Mouse (Mus musculus): ENCODE measurements around the gene Acer1.

Acer1 gene

GRCm38 (mm10) chr17:56989467-56990114 lies 7.7 kb upstream of the Acer1 start:
- DNase-seq (ENCODE audit: low spot score in 2 of 2): peak in 1 of 2 experiments; percentile 51

GRCm38 (mm10) chr17:56988921-56989430 lies 7.0 kb upstream of the Acer1 start:
- DNase-seq (ENCODE audit: low spot score in 2 of 2): no peak

DNA sequence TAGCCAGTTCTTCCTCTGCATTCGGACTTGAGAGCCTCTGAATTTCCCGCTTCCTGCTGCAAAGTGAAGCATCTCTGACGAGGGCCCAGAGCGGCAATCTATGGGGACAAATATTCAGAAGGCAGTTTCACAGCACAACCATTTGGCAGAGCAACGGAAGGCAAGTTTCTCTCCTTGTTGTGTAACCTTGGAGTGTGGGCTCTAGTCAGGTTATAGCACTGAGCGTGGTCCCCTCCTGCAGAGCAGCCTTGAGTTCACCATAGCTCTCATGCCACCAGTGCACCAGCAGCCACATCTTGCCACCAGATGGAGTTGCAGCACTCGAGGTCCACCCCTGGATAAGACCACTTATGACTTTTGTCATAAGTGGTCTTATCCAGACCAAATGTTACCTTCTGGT lies 6.5 kb upstream of the Acer1 start:
- no peak for DNase-seq (ENCODE audit: low spot score in 2 of 2)

GRCm38 (mm10) chr17:56986105-56986805 lies 4.3 kb upstream of the Acer1 start:
- DNase-seq (ENCODE audit: low spot score in 2 of 2): no peak

DNA sequence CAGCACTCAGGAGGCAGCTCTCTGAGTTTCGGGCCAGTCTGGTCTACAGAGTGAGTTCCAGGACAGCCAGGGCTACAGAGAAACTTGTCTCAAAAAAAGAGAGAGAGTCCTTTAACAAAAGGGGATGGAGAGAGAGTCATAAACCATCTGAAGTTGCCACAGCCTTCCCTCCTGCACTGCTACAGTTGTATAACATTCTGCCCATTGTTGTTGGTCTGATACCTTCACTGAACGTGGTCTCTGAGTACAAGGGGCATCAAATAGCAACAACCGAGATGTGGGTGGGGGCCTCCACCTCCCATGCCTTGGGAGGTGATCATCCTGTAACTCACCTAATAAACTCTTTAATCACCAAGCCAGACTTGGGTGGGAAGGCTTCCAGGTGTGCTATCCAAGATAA lies 3.7 kb upstream of the Acer1 start:
- no peak for DNase-seq (ENCODE audit: low spot score in 2 of 2)

DNA sequence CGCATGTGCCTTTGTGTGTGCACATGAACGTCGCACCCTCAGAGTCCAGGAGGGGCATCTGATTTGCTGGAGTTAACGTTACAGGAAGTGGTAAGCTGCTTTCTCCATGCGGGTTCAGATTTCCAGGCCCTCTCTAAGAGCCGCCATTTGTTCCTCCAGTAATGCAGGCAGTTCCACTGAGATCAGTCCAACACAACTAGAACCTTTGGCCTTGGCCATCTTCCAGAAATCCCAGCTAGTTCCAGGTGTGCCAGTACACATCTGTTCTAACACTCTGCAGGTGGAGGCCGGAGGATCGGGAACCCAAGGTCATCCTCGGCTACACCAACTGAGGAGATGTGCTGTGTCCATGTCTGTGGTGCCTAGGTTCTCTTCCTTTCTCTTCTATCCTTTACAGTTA lies 3.0 kb upstream of the Acer1 start:
- DNase-seq (ENCODE audit: low spot score in 2 of 2): no peak

DNA sequence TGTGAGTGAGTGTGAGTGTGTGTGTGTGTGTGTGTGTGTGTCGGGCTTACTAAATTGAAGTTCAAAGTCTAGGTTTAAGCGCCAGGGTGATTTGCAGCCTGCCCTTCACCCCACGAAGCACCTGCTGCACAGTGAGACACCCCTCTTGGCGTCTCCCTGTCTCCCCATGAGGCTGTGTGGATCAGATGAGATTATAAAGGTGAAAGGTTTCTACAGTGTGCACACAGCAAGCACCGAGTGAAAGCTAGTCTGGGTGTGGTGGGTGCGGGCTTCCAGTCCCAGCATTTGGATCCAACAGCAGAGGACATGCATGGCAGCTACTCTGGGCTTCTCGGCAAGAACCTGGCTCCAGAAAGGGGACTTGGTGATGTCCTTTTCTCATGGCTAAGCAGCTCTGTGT lies 877 bp downstream of the Acer1 start:
- no peak for DNase-seq (ENCODE audit: low spot score in 2 of 2)

GRCm38 (mm10) chr17:56979524-56979923 lies 2.4 kb downstream of the Acer1 start:
- DNase-seq (ENCODE audit: low spot score in 2 of 2): no peak

- no peak for DNase-seq (ENCODE audit: low spot score in 2 of 2)
Observed at GRCm38 (mm10) chr17:56976531-56977390, 5.2 kb downstream of the Acer1 start.

DNA sequence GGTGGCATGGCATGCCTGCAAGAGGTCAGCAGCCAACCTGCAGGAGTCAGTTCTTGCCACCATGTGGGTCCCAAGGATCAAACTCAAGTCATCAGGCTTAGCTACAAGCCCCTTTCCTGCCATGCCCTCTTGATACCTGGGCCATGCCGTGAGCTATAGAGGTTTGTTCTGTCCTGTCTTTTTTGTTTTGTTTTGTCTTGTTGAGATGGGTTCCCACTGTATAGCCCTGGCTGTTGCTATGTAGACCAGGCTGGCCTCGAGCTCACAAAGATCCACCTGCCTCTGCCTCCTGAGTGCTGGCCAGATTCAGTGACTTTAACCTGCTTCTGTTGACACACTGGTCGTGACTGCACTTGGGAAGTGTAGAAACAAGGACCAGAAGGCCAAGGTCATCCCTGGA lies 6.5 kb downstream of the Acer1 start:
- DNase-seq (ENCODE audit: low spot score in 2 of 2): no peak

- DNase-seq (ENCODE audit: low spot score in 2 of 2): no peak
Observed at GRCm38 (mm10) chr17:56974708-56975240, 7.2 kb downstream of the Acer1 start.

DNA sequence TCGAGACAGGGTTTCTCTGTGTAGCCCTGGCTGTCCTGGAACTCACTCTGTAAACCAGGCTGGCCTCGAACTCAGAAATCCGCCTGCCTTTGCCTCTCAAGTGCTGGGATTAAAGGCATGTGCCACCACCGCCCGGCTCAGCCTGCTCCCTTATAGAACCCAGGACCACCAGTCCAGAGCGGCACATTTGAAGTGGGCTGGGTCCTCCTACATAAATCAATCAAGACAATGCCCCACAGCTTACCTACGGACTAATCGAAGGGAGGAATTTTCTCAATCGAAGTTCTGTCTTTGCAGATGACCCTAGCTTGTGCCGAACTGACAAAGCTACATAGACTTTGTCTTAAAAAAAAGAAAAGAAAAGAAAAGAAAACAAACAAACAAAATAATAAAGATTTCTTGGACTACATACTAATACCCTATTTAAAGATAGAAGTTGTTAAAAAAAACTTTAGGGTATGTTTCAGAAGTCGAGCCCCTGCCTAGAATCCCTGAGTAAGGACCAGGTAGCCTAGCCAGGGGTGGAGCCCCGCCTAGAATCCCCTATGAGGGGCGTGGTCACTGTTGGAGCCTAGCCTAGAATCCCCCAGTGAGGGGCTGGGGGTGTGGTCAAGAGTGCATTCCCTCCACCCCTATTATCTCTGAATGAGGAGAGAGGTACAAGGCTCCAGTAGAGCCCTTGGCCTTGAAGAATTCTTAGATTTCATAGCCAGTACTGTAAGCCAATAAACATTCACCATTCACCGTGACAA lies 7.8 kb downstream of the Acer1 start:
- no peak for DNase-seq (ENCODE audit: low spot score in 2 of 2)

GRCm38 (mm10) chr17:56970081-56970480 lies 11.8 kb downstream of the Acer1 start:
- no peak for DNase-seq (ENCODE audit: low spot score in 2 of 2)

GRCm38 (mm10) chr17:56969321-56969720 lies 12.6 kb downstream of the Acer1 start:
- DNase-seq (ENCODE audit: low spot score in 2 of 2): no peak

DNA sequence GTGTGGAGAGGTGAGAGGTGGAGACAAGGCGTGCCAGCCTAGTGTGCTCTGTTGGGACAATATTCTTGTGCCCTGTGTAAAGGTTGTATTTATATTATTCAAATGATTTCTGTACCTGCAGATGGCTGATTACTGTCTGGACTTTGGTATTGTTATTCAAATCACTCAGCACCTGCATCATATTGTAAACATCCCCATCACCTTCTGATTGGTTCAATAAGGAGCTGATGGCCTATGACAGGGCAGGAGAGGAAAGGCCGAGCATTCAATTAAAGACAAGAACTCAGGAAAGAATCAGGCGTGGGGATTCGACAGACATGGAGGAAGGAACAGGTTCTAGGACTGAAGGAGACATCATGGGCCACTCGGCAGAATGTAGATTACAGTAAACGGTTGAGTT lies 18.3 kb downstream of the Acer1 start:
- no peak for DNase-seq (ENCODE audit: low spot score in 2 of 2)

GRCm38 (mm10) chr17:56962642-56963405 lies 19.1 kb downstream of the Acer1 start:
- no peak for DNase-seq (ENCODE audit: low spot score in 2 of 2)

GRCm38 (mm10) chr17:56961880-56962279 lies 20.0 kb downstream of the Acer1 start:
- DNase-seq (ENCODE audit: low spot score in 2 of 2): no peak

DNA sequence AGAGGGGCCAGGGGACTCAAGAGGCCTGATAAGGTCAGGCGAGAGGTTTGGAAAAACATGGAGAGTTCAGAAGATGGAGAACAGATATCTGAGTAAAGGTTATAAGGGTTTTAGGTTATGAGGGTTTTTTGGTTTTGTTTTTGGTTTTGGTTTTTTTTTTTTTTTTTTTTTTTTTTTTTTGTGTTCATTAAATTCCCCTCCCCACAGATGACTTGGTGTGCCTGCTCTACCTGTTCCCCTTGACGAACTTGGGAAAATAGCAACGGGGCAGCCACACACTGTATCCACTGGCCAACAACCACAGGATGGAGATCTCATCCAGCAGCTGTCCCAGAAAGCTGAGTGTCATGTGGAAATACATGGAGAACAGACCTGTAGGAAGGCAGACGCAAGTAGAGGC lies 23.3 kb downstream of the Acer1 start:
- no peak for DNase-seq (ENCODE audit: low spot score in 2 of 2)

- DNase-seq (ENCODE audit: low spot score in 2 of 2): peak in 1 of 2 experiments; percentile 13
Observed at GRCm38 (mm10) chr17:56957763-56958429, 24.0 kb downstream of the Acer1 start.

DNA sequence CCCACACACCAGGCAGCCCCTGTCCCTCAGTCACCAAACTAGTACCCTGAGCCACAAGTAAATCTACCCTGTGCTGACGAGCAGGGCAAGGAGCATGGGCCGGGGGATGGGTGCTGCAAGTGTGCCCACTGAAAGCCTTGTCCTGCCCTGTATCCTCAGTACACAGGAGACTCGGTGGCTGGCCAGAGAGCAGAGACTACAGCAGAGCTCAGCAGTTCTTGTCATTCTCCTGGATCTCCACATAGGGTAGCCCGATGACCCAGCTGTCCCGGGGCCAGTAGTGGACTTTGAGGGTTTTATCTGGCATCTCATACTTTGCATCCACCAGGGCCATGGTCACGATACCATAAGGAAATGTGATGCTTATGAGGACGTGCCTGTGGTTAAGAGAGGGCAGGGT lies 27.1 kb downstream of the Acer1 start:
- no peak for DNase-seq (ENCODE audit: low spot score in 2 of 2)

All from thymus, postnatal 10 days (tissue).